ENCODE assay signal across 22 mouse cellular contexts in genomic region chr6:18467777-18468176, GRCm38 (mm10). TPM values are rescaled to one million over a fixed set of nuclear protein-coding genes. Genes with fewer than 3 reads are reported as not detected.
DNase-seq lines count a peak whose midpoint lies in the region; ATAC-seq and TF ChIP-seq lines count a peak whose summit lies in the region.
"Had no signal": no experiment of that assay in that cellular context is flagged by ENCODE, and none has a peak within 500 bp of the region (broad histone marks: within the 10 kb centered on the region; RNA-seq: fewer than 3 reads in every experiment).

No protein-coding gene starts in this region.

- H3K27me3 ChIP-seq in hindbrain, embryonic 13.5 days: no peaks in the 10 kb centered on the region
- H3K27me3 ChIP-seq in hindbrain, embryonic 11.5 days (ENCODE audit: control insufficient read depth, insufficient read depth, low read length): no peaks in the 10 kb centered on the region
- no peaks in the 10 kb centered on the region for H3K27me3 ChIP-seq in midbrain, postnatal 0 days (ENCODE audit: insufficient read depth, low read length)
- H3K27me3 ChIP-seq in midbrain, embryonic 14.5 days (ENCODE audit: control insufficient read depth, insufficient read depth, low read length): no peaks in the 10 kb centered on the region
- H3K27me3 ChIP-seq in liver, embryonic 12.5 days (replicated peaks): no peaks in the 10 kb centered on the region
- H3K27me3 ChIP-seq: embryonic facial prominence, embryonic 12.5 days had no signal

- H3K36me3 ChIP-seq in hindbrain, embryonic 13.5 days: no peaks in the 10 kb centered on the region
- no peaks in the 10 kb centered on the region for H3K36me3 ChIP-seq in hindbrain, embryonic 11.5 days (ENCODE audit: control insufficient read depth, insufficient read depth, low read length)
- H3K36me3 ChIP-seq in midbrain, postnatal 0 days (ENCODE audit: insufficient read depth, low read length): no peaks in the 10 kb centered on the region
- H3K36me3 ChIP-seq in midbrain, embryonic 14.5 days (ENCODE audit: control insufficient read depth, insufficient read depth, low read length): no peaks in the 10 kb centered on the region
- no peaks in the 10 kb centered on the region for H3K36me3 ChIP-seq in liver, embryonic 12.5 days
- H3K36me3 ChIP-seq: embryonic facial prominence, embryonic 12.5 days had no signal

- no peak overlapping the region for H3K27ac ChIP-seq in hindbrain, embryonic 13.5 days
- H3K27ac ChIP-seq in hindbrain, embryonic 11.5 days (ENCODE audit: low read depth, low read length): no peak overlapping the region
- H3K27ac ChIP-seq in midbrain, postnatal 0 days (ENCODE audit: low read depth, low read length): no peak overlapping the region
- no peak overlapping the region for H3K27ac ChIP-seq in midbrain, embryonic 14.5 days (replicated peaks; ENCODE audit: low read depth, low read length)
- peak overlapping the region; percentile 54; the same call in 1 of the 2 replicates for H3K27ac ChIP-seq in olfactory bulb, adult 2 months (ENCODE audit: insufficient read depth, low read depth, low read length)
- no peak overlapping the region for H3K27ac ChIP-seq in liver, embryonic 12.5 days
- H3K27ac ChIP-seq: embryonic facial prominence, embryonic 12.5 days; macrophage; stomach, postnatal 0 days had no signal

- peaks cover 28% of the 10 kb centered on the region for H3K4me1 ChIP-seq in hindbrain, embryonic 13.5 days (replicated peaks)
- H3K4me1 ChIP-seq in hindbrain, embryonic 11.5 days (replicated peaks; ENCODE audit: control insufficient read depth, insufficient read depth, low read length): no peaks in the 10 kb centered on the region
- H3K4me1 ChIP-seq in midbrain, postnatal 0 days (ENCODE audit: insufficient read depth, low read length): no peaks in the 10 kb centered on the region
- H3K4me1 ChIP-seq in midbrain, embryonic 14.5 days (ENCODE audit: control insufficient read depth, insufficient read depth, low read length): peaks cover 5% of the 10 kb centered on the region; the same call in 1 of the 2 replicates
- H3K4me1 ChIP-seq in olfactory bulb, adult 2 months (ENCODE audit: control insufficient read depth, insufficient read depth, low read length): peaks cover 12% of the 10 kb centered on the region
- no peaks in the 10 kb centered on the region for H3K4me1 ChIP-seq in liver, embryonic 12.5 days

- peak; percentile 57 for DNase-seq in adrenal gland, adult 2 months
- no peak for DNase-seq in adrenal gland, postnatal 25 days
- no peak for DNase-seq in hindbrain, embryonic 11.5 days (ENCODE audit: low spot score)
- peak; percentile 15 for DNase-seq in midbrain, postnatal 0 days (ENCODE audit: low spot score)
- DNase-seq in midbrain, embryonic 14.5 days: no peak
- DNase-seq: cerebellum, adult 11 months; cerebellum, adult 9-11 months; kidney, postnatal 25 days; liver, postnatal 0 days; thymus, postnatal 14 days had no signal

- TF ChIP-seq POLR2A in olfactory bulb, adult 2 months (IDR thresholded peaks at IDR 0.05; ENCODE audit: insufficient read depth, low read depth, low read length): no peak

- WGBS in hindbrain, embryonic 13.5 days: 37% methylated on average over 2 of the region's 2 CpGs
- WGBS in hindbrain, embryonic 11.5 days: 34% methylated on average over 2 of the region's 2 CpGs
- WGBS in midbrain, postnatal 0 days: 45% methylated on average over 2 of the region's 2 CpGs
- WGBS in midbrain, embryonic 14.5 days: 42% methylated on average over 2 of the region's 2 CpGs
- 37% methylated on average over 2 of the region's 2 CpGs for WGBS in olfactory bulb, adult 2 months
- WGBS in liver, embryonic 12.5 days (ENCODE audit: insufficient replicate concordance): 42% methylated on average over 2 of the region's 2 CpGs

- no peak overlapping the region for H3K9ac ChIP-seq in hindbrain, embryonic 13.5 days
- no peak overlapping the region for H3K9ac ChIP-seq in hindbrain, embryonic 11.5 days (ENCODE audit: low read depth, low read length)
- H3K9ac ChIP-seq in midbrain, postnatal 0 days (replicated peaks; ENCODE audit: low read length, poor library complexity, severe bottlenecking): no peak overlapping the region
- H3K9ac ChIP-seq in midbrain, embryonic 14.5 days (replicated peaks; ENCODE audit: low read length): no peak overlapping the region
- H3K9ac ChIP-seq in liver, embryonic 12.5 days: no peak overlapping the region
- H3K9ac ChIP-seq: embryonic facial prominence, embryonic 12.5 days; liver, postnatal 0 days had no signal

- TF ChIP-seq CTCF in midbrain, postnatal 0 days (IDR thresholded peaks at IDR 0.05): no peak
- no peak for TF ChIP-seq CTCF in olfactory bulb, adult 2 months (IDR thresholded peaks at IDR 0.05; ENCODE audit: insufficient read depth, low read depth, low read length)

- H3K9me3 ChIP-seq in hindbrain, embryonic 13.5 days: no peaks in the 10 kb centered on the region
- no peaks in the 10 kb centered on the region for H3K9me3 ChIP-seq in hindbrain, embryonic 11.5 days (ENCODE audit: control insufficient read depth, low read length)
- H3K9me3 ChIP-seq in midbrain, postnatal 0 days (ENCODE audit: low read length): no peaks in the 10 kb centered on the region
- no peaks in the 10 kb centered on the region for H3K9me3 ChIP-seq in midbrain, embryonic 14.5 days (ENCODE audit: control insufficient read depth, low read length)
- H3K9me3 ChIP-seq in liver, embryonic 12.5 days (replicated peaks): no peaks in the 10 kb centered on the region
- H3K9me3 ChIP-seq: embryonic facial prominence, embryonic 12.5 days had no signal

- no peak overlapping the region for H3K4me3 ChIP-seq in hindbrain, embryonic 13.5 days
- H3K4me3 ChIP-seq in hindbrain, embryonic 11.5 days (ENCODE audit: low read depth, low read length): no peak overlapping the region
- no peak overlapping the region for H3K4me3 ChIP-seq in midbrain, postnatal 0 days (ENCODE audit: low read depth, low read length)
- no peak overlapping the region for H3K4me3 ChIP-seq in midbrain, embryonic 14.5 days (replicated peaks; ENCODE audit: low read depth, low read length)
- no peak overlapping the region for H3K4me3 ChIP-seq in olfactory bulb, adult 2 months (ENCODE audit: insufficient read depth, low read depth, low read length)
- H3K4me3 ChIP-seq in liver, embryonic 12.5 days: no peak overlapping the region
- H3K4me3 ChIP-seq: embryonic facial prominence, embryonic 12.5 days had no signal

- no peak overlapping the region for H3K4me2 ChIP-seq in hindbrain, embryonic 13.5 days
- no peak overlapping the region for H3K4me2 ChIP-seq in hindbrain, embryonic 11.5 days (replicated peaks; ENCODE audit: low read depth, low read length)
- no peak overlapping the region for H3K4me2 ChIP-seq in midbrain, postnatal 0 days (ENCODE audit: low read depth, low read length, poor library complexity, severe bottlenecking)
- H3K4me2 ChIP-seq in midbrain, embryonic 14.5 days (ENCODE audit: low read length): no peak overlapping the region
- no peak overlapping the region for H3K4me2 ChIP-seq in liver, embryonic 12.5 days
- H3K4me2 ChIP-seq: embryonic facial prominence, embryonic 12.5 days; heart, embryonic 11.5 days had no signal

- 0 out of 2 replicates have a peak, but pooled peaks have one; percentile 22 for ATAC-seq in hindbrain, embryonic 13.5 days (ENCODE audit: low FRiP score)
- no peak; the same call in 1 of the 2 replicates for ATAC-seq in hindbrain, embryonic 11.5 days (ENCODE audit: low FRiP score)
- no peak for ATAC-seq in midbrain, postnatal 0 days (ENCODE audit: low FRiP score)
- ATAC-seq in midbrain, embryonic 14.5 days (ENCODE audit: low FRiP score, low TSS enrichment): no peak
- no peak for ATAC-seq in liver, embryonic 12.5 days
- ATAC-seq: intestine, embryonic 16.5 days; liver, postnatal 0 days; lung, postnatal 0 days had no signal

RNA-seq across cellular contexts. Expression of gene Cttnbp2, which starts 46.9 kb away (rescaled TPM):
- 10 to 100 TPM; 66.9 to 81.3 TPM for total RNA-seq in adrenal gland, adult 2 months (2021)
- 12.3 and 18.9 TPM in 2 replicates for polyA plus RNA-seq in adrenal gland, adult 2 months (2012; rRNA removed)
- 88.7 and 111 TPM in 2 replicates for total RNA-seq in adrenal gland, postnatal 25 days (2021)
- polyA plus RNA-seq in hindbrain, embryonic 13.5 days (2015; fragmentation: Nextera tagmentation; extraction: Ambion mirVana): 44.6 and 50.9 TPM in 2 replicates
- 19.8 and 25.1 TPM in 2 replicates for polyA plus RNA-seq in hindbrain, embryonic 11.5 days (2014; fragmentation: Nextera tagmentation; extraction: Ambion mirVana)
- total RNA-seq in midbrain, postnatal 0 days (2014; rRNA removed): 32.2 and 33.9 TPM in 2 replicates
- 23.6 and 27.3 TPM in 2 replicates for polyA plus RNA-seq in midbrain, postnatal 0 days (2015; fragmentation: Nextera tagmentation; extraction: Ambion mirVana)
- polyA plus RNA-seq in midbrain, embryonic 14.5 days (2014; fragmentation: Nextera tagmentation; extraction: Ambion mirVana): 37.9 and 51.8 TPM in 2 replicates
- polyA plus RNA-seq in olfactory bulb, adult 2 months (2012; ENCODE audit: insufficient read depth, insufficient read length, low replicate concordance, missing spikeins): 113 and 146 TPM in 2 replicates
- 1.4 and 2.1 TPM in 2 replicates for polyA plus RNA-seq in liver, embryonic 12.5 days (2016; fragmentation: Nextera tagmentation; extraction: Ambion mirVana)
- total RNA-seq: hematopoietic stem cell, adult 5-6 weeks; monocyte, adult 5-6 weeks; neutrophil, adult 5-6 weeks had no signal
- polyA plus RNA-seq: macrophage had no signal

Comparison
In these comparisons a context has a peak if more than half of its experiments do, and no peak if none do; other contexts are left out.
1. DNase-seq: peak in adrenal gland, adult 2 months (single experiment) and midbrain, postnatal 0 days (single experiment); none in adrenal gland, postnatal 25 days (single experiment), hindbrain, embryonic 11.5 days (single experiment) and midbrain, embryonic 14.5 days (single experiment).